Mouse (Mus musculus): ENCODE data around the gene Tmem177. TPM values are rescaled to one million over a fixed set of nuclear protein-coding genes. Genes with fewer than 3 reads are reported as not detected.
A peak's percentile ranks its signal among the peaks of the same experiment; 100 is the strongest.

The Tmem177 gene
- polyA plus RNA-seq, 1 experiment from 2014 or later: 8.0 TPM

DNA sequence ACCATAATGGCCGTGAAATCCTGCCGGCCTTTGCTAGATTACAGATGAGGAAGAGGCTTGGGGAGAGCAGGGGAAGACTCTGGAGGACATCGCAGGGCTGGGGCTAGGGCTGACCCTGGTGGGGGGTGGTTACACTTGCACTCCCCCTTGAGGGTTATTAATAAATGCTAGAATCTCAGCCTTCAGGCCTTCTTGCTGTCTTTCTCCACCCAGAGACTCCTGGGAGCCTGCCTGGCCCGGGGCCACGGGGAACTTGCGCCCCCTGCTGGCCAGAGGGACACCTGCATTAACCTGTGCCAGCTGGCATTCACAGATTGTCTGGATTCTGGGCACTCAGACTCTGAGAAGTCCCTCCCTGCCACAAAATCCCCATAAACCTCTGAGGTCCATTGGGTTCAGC, 18.1 kb downstream of the Tmem177 start:
- Histone ChIP-seq H3K9me3 (replicated peaks; ENCODE audit: control insufficient read depth, low read length) (no peaks in the 10 kb centered on the region), H3K4me2 (ENCODE audit: low read depth, low read length) (no peak overlapping the region), H3K4me1 (ENCODE audit: control insufficient read depth, insufficient read depth, low read length) (no peaks in the 10 kb centered on the region), H3K9ac (ENCODE audit: low read length) (no peak overlapping the region), H3K36me3 (ENCODE audit: control insufficient read depth, insufficient read depth) (no peaks in the 10 kb centered on the region), H3K27me3 (ENCODE audit: control insufficient read depth, insufficient read depth, low read length) (no peaks in the 10 kb centered on the region), H3K4me3 (ENCODE audit: low read length) (no peak overlapping the region), H3K27ac (ENCODE audit: low read length) (no peak overlapping the region)
- ATAC-seq (replicated peaks; ENCODE audit: extremely low read depth, insufficient read depth, low FRiP score): peak; percentile 56; the same call in 1 of the 2 replicates
- 38% methylated on average over 6 of the region's 6 CpGs for WGBS

DNA sequence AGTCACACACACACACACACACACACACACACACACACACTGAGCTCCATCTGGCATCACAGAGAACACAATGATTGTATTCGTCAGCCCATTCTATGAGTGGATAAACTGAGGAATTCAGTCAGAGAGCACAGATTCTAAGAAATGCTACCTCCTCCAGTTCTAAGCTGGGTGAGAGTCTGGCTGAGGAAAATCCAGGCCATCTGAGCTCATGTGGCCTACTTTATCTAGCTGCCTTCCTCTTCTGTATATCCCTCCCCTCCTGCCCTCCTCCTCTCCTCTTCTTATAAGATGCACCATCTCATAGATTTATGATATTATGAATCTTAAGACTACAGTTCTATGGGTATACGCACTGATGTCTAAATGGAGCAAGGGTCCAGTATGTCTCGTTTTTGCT, 19.4 kb downstream of the Tmem177 start:
- Histone ChIP-seq H3K4me1 (ENCODE audit: control insufficient read depth, insufficient read depth, low read length) (no peaks in the 10 kb centered on the region), H3K9me3 (replicated peaks; ENCODE audit: control insufficient read depth, low read length) (no peaks in the 10 kb centered on the region), H3K4me3 (ENCODE audit: low read length) (no peak overlapping the region), H3K27me3 (ENCODE audit: control insufficient read depth, insufficient read depth, low read length) (no peaks in the 10 kb centered on the region), H3K27ac (ENCODE audit: low read length) (no peak overlapping the region), H3K36me3 (ENCODE audit: control insufficient read depth, insufficient read depth) (no peaks in the 10 kb centered on the region), H3K4me2 (ENCODE audit: low read depth, low read length) (no peak overlapping the region), H3K9ac (ENCODE audit: low read length) (no peak overlapping the region)
- ATAC-seq (replicated peaks; ENCODE audit: extremely low read depth, insufficient read depth, low FRiP score): no peak
- WGBS: 87% methylated on average over 3 of the region's 3 CpGs

DNA sequence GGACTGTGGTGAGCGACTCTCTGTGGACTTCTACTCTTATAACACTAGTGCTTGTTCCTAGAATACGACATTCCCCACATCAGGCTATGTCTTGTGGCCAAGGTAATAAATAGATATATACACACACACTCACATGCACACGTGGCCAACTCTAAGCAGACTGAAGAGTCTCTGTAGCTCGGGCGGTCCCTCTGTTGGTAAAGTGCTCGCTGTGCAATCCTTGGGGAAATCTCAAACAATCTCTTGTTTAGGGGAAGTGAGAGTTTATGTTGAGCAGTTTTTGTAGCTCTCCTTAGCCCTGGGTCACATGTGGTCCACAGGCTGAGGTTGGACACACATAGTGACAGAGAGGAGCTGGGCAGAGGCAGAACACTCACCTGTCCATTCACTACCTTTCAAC, 20.1 kb downstream of the Tmem177 start:
- Histone ChIP-seq H3K4me1 (ENCODE audit: control insufficient read depth, insufficient read depth, low read length) (no peaks in the 10 kb centered on the region), H3K9me3 (replicated peaks; ENCODE audit: control insufficient read depth, low read length) (no peaks in the 10 kb centered on the region), H3K4me3 (ENCODE audit: low read length) (no peak overlapping the region), H3K27me3 (ENCODE audit: control insufficient read depth, insufficient read depth, low read length) (no peaks in the 10 kb centered on the region), H3K4me2 (ENCODE audit: low read depth, low read length) (no peak overlapping the region), H3K27ac (ENCODE audit: low read length) (no peak overlapping the region), H3K36me3 (ENCODE audit: control insufficient read depth, insufficient read depth) (no peaks in the 10 kb centered on the region), H3K9ac (ENCODE audit: low read length) (no peak overlapping the region)
- ATAC-seq (replicated peaks; ENCODE audit: extremely low read depth, insufficient read depth, low FRiP score): no peak
- WGBS: 66% methylated on average over 6 of the region's 6 CpGs

DNA sequence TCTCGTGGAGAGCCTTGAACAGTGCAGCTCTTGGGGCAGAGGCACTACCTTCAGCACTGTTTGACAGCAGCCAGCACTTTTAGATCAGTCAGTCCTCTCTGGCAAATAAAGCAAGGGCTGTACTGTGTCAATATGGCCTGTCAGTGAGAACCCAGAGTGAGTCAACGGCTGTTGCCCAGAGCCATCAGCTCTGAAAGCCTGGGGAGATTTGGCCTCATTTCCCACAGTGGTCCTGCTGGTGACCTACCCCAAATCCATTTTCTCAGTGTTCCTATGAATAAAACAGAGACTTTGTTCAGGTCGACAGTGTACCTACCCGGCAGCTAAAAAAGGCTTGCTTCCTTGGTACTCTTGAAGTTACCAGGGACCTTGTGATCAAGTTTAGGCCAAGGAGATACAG, 21.1 kb downstream of the Tmem177 start:
- no peak for ATAC-seq (replicated peaks; ENCODE audit: extremely low read depth, insufficient read depth, low FRiP score)
- H3K4me3 ChIP-seq (ENCODE audit: low read length): no peak overlapping the region

DNA sequence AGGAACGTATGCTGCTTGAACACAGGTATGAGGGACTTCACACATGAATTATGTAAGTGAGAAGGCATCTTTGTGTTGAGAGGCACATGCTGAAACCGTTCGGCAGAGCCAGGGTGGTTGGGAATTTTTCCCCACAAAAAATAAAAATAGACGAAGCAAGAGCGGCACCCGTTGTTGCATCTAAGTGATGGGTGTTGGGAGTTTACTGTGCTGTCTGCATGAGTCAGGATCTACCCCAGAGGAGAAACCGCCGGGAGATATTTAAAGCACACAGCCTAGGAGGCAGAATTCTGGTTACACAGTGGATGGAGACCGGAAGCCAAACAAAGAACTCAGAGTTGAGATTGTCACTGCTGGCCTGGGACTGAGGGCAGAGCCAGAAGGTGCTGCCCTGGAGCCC, 21.9 kb downstream of the Tmem177 start:
- Histone ChIP-seq H3K36me3 (ENCODE audit: control insufficient read depth, insufficient read depth) (no peaks in the 10 kb centered on the region), H3K4me1 (ENCODE audit: control insufficient read depth, insufficient read depth, low read length) (peaks cover 4% of the 10 kb centered on the region; the same call in 1 of the 2 replicates), H3K27ac (ENCODE audit: low read length) (no peak overlapping the region), H3K9me3 (replicated peaks; ENCODE audit: control insufficient read depth, low read length) (no peaks in the 10 kb centered on the region), H3K9ac (ENCODE audit: low read length) (no peak overlapping the region), H3K27me3 (ENCODE audit: control insufficient read depth, insufficient read depth, low read length) (no peaks in the 10 kb centered on the region), H3K4me2 (ENCODE audit: low read depth, low read length) (no peak overlapping the region), H3K4me3 (ENCODE audit: low read length) (no peak overlapping the region)
- WGBS: 64% methylated on average over 9 of the region's 9 CpGs
- ATAC-seq (replicated peaks; ENCODE audit: extremely low read depth, insufficient read depth, low FRiP score): no peak

More for the DNA sequence above, 21.1 kb downstream of the Tmem177 start:
- Histone ChIP-seq H3K27me3 (ENCODE audit: control insufficient read depth, insufficient read depth, low read length) (no peaks in the 10 kb centered on the region), H3K36me3 (ENCODE audit: control insufficient read depth, insufficient read depth) (no peaks in the 10 kb centered on the region), H3K27ac (ENCODE audit: low read length) (no peak overlapping the region), H3K9me3 (replicated peaks; ENCODE audit: control insufficient read depth, low read length) (no peaks in the 10 kb centered on the region), H3K4me1 (ENCODE audit: control insufficient read depth, insufficient read depth, low read length) (no peaks in the 10 kb centered on the region), H3K4me2 (ENCODE audit: low read depth, low read length) (no peak overlapping the region), H3K9ac (ENCODE audit: low read length) (no peak overlapping the region)
- 71% methylated on average over 4 of the region's 4 CpGs for WGBS

DNA sequence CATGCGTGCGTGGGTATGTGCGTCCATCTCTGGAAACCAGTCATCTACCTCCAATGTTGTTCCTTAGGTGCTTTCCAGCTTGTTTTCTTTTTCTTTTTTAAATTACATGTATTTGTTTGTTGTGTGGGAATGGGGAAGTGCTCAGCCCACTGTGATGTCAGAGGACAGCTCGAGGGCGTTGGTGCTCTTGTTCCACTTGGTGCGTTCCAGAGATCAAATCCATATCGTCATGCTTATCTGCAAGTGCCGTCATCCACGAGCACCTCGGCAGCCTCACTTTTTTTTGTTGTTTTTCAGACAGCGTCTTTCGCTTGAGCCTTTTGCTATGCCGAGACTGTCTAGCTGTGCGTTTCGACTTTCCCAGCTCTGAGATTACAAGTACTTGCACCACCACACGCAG, 23.7 kb downstream of the Tmem177 start:
- no peaks in the 10 kb centered on the region for H3K9me3 ChIP-seq (replicated peaks; ENCODE audit: control insufficient read depth, low read length)
- peak overlapping the region; percentile 24; the same call in 1 of the 2 replicates for H3K4me2 ChIP-seq (ENCODE audit: low read depth, low read length)
- no peaks in the 10 kb centered on the region for H3K27me3 ChIP-seq (ENCODE audit: control insufficient read depth, insufficient read depth, low read length)
- H3K36me3 ChIP-seq (ENCODE audit: control insufficient read depth, insufficient read depth): no peaks in the 10 kb centered on the region
- H3K4me3 ChIP-seq (ENCODE audit: low read length): no peak overlapping the region
- 58% methylated on average over 16 of the region's 16 CpGs for WGBS
- no peak for ATAC-seq (replicated peaks; ENCODE audit: extremely low read depth, insufficient read depth, low FRiP score)
- H3K27ac ChIP-seq (ENCODE audit: low read length): no peak overlapping the region
- peaks cover 4% of the 10 kb centered on the region; the same call in 1 of the 2 replicates for H3K4me1 ChIP-seq (ENCODE audit: control insufficient read depth, insufficient read depth, low read length)
- no peak overlapping the region for H3K9ac ChIP-seq (ENCODE audit: low read length)

DNA sequence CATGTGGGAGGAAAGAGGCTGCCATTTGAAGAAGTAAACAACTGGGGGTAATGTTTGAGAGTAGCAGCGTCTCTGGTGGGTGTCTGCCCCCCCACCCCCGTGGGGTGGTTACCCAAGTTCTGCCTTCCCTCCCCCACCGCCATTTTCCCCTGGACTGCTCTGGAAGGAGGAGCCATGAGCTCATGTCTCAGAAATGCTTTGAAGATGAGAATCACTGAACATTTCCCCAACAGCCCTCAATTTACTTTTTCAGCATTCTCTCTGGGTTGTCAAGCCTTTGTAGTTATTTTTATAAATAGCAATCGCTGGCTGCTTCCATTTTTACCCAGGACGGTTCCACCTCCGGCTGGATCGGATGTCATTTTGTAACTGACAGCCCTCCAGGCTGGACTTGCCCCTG, 26.7 kb downstream of the Tmem177 start:
- Histone ChIP-seq H3K36me3 (ENCODE audit: control insufficient read depth, insufficient read depth) (no peaks in the 10 kb centered on the region), H3K9ac (ENCODE audit: low read length) (no peak overlapping the region), H3K4me3 (ENCODE audit: low read length) (no peak overlapping the region), H3K27ac (ENCODE audit: low read length) (no peak overlapping the region), H3K4me2 (ENCODE audit: low read depth, low read length) (0 out of 2 replicates have a peak overlapping the region, but pooled peaks have one; percentile 15), H3K27me3 (ENCODE audit: control insufficient read depth, insufficient read depth, low read length) (no peaks in the 10 kb centered on the region), H3K9me3 (replicated peaks; ENCODE audit: control insufficient read depth, low read length) (no peaks in the 10 kb centered on the region), H3K4me1 (ENCODE audit: control insufficient read depth, insufficient read depth, low read length) (peaks cover 4% of the 10 kb centered on the region; the same call in 1 of the 2 replicates)
- 36% methylated on average over 7 of the region's 7 CpGs for whole genome bisulfite sequencing
- no peak for ATAC-seq (replicated peaks; ENCODE audit: extremely low read depth, insufficient read depth, low FRiP score)

DNA sequence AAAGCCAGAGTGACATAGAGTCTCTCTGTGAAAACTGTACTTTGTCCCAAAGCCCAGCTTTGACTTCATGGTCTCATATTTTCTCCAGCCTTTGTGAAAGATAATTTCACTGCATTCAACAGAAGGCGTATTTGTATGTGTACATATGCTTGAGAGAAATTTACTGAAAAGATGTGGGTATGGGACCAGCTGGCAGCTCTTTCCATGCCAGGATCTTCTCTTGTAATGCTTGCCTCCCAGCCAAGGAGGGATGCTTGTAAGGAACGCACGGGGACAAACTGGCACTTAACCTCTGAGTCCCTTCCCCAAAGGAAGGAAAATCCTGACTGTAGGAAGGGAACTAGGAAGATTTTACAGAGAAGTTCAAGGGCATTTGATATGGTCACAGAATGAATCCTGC, 28.7 kb downstream of the Tmem177 start:
- no peak overlapping the region for H3K27ac ChIP-seq (ENCODE audit: low read length)
- no peaks in the 10 kb centered on the region for H3K27me3 ChIP-seq (ENCODE audit: control insufficient read depth, insufficient read depth, low read length)
- no peak overlapping the region for H3K4me3 ChIP-seq (ENCODE audit: low read length)
- WGBS: 81% methylated on average over 3 of the region's 3 CpGs
- no peaks in the 10 kb centered on the region for H3K36me3 ChIP-seq (ENCODE audit: control insufficient read depth, insufficient read depth)
- H3K4me1 ChIP-seq (ENCODE audit: control insufficient read depth, insufficient read depth, low read length): peaks cover 4% of the 10 kb centered on the region; the same call in 1 of the 2 replicates
- no peak overlapping the region for H3K4me2 ChIP-seq (ENCODE audit: low read depth, low read length)
- H3K9ac ChIP-seq (ENCODE audit: low read length): no peak overlapping the region
- ATAC-seq (replicated peaks; ENCODE audit: extremely low read depth, insufficient read depth, low FRiP score): no peak
- H3K9me3 ChIP-seq (replicated peaks; ENCODE audit: control insufficient read depth, low read length): no peaks in the 10 kb centered on the region

DNA sequence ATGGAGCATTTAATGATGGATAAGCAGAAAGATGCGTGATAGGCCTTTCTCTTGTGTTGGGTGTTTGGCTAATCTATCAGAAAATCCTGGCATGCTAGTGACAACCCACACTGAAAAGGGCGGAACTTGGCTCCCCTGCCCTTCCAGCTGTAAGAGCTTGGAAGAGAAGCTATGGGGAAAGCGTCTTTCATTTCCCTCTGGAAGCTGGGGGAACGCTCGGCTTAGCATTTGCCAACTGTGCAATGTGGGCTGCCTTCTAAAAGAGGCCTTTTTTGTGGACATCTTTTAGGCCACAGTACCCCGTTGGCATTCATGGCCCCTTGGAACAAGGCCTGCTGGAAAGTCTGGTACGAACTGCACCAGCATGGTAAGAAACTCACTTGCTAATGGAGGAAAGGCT, 34.1 kb downstream of the Tmem177 start:
- Histone ChIP-seq H3K27me3 (ENCODE audit: control insufficient read depth, insufficient read depth, low read length) (no peaks in the 10 kb centered on the region), H3K4me1 (ENCODE audit: control insufficient read depth, insufficient read depth, low read length) (no peaks in the 10 kb centered on the region), H3K9ac (ENCODE audit: low read length) (no peak overlapping the region), H3K4me3 (ENCODE audit: low read length) (no peak overlapping the region), H3K9me3 (replicated peaks; ENCODE audit: control insufficient read depth, low read length) (no peaks in the 10 kb centered on the region), H3K36me3 (ENCODE audit: control insufficient read depth, insufficient read depth) (no peaks in the 10 kb centered on the region), H3K27ac (ENCODE audit: low read length) (no peak overlapping the region), H3K4me2 (ENCODE audit: low read depth, low read length) (no peak overlapping the region)
- WGBS: 73% methylated on average over 7 of the region's 7 CpGs
- ATAC-seq (replicated peaks; ENCODE audit: extremely low read depth, insufficient read depth, low FRiP score): no peak
